Mouse (Mus musculus) right cerebral cortex, postnatal 25 days (tissue): ENCODE data around the gene Galnt10.
A peak's percentile ranks its signal among the peaks of the same experiment; 100 is the strongest.

Source experiments
- DNase-seq: peaks from one replicate; pipeline ENCODE4 v3.0.0; 2022

Gene Galnt10

GRCm38 (mm10) chr11:57692726-57693125, 47.5 kb downstream of the Galnt10 start:
- DNase-seq: no peak

GRCm38 (mm10) chr11:57694486-57694885, 49.2 kb downstream of the Galnt10 start:
- no peak for DNase-seq

DNA sequence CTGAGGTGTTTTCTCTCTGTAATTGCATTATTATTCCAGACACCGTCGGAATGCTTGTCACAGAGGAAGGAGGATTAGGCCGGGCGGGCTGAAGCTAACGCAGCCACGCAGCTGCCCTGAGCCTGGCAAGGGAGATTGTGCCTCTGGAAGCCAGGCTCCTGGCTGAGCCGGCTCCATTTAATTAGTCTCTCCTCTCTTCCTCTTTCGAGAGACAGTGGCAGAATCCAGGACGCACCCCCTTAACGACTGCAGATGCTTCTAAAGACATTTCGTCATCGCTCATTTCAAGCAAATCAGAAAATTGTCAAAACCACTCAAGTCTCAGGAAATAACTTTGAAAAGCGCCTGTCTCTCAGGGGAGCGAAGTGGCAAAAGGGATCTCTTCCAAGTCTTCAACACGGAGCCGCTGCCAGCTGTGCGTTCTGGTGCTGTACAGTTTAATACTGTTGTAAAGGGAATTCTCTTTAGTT, 51.0 kb downstream of the Galnt10 start:
- peak; percentile 25 for DNase-seq

- no peak for DNase-seq
Observed at GRCm38 (mm10) chr11:57696807-57697251, 51.6 kb downstream of the Galnt10 start.

DNA sequence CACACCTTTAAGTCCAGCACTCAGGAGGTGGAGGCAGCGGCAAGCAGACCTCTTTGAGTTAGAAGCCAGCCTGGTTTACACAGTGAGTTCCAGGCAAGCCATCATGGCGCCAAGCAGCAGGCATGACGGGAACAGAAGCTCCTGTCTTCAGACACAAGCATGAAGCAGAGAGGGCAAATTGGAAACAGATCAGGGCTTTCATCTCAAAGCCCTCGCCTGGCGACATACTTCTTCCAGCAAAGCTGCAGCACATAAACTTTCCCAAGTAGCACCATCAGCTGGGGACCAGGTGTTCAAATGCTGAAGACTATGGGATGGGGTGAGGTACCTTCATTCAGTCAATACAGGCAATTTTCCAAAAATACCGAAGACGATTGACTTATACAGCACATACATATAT, 54.9 kb downstream of the Galnt10 start:
- DNase-seq: no peak

DNA sequence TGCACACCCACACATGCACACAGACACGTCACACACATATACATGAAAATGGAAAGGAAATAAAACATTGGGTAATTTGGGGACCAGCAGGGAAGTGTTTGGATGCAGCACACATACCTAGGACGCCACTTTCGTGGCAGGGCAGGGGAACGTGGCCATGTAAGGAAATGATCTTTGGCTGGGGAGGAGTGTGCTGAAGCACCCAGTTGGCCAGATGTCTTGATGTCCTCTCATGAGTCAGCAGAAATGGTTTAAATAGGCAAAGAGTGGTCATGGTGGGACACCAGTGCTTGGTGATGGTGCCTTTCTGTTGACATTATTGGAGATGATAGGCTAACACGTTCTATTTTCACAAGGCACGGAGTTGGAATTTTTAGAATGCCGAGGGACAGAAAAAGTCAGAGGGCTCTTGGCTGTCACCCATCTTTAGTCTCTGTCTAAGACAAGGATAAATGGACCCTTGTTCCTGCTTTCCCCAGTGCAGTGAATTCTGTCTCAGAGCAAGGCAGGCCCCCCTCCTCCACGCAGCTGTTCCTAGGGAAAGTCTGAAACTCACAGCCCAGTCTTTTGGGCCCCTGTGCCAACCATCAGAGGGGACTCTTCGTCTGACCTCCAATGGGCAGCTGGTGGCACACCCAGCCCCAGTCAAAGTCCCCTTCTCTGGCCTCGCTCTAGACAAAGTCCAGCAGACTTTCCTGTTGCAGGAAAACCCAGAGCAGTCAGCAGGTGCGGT, 56.1 kb downstream of the Galnt10 start:
- no peak for DNase-seq

- no peak for DNase-seq
Observed at GRCm38 (mm10) chr11:57701956-57702355, 56.7 kb downstream of the Galnt10 start.

DNA sequence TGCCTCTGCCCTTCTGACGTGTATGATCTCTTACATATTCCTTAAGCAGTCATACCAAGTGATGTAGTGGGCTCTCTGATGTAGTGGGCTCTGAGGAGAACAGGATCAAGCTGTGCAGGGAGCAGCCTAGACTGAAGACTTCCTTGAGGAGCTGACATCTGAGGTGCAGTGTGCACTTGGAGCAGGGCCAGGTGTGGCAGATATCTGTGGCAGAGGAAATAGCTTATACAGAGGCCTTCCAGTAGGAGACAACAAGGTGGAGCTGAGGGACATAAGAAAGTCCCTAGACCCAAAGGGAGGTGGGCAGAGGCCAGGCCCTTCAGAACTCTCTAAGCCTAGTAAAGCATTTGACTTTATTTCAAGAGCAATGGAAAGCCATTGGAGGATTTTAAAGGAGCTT, 61.4 kb downstream of the Galnt10 start:
- no peak for DNase-seq

DNA sequence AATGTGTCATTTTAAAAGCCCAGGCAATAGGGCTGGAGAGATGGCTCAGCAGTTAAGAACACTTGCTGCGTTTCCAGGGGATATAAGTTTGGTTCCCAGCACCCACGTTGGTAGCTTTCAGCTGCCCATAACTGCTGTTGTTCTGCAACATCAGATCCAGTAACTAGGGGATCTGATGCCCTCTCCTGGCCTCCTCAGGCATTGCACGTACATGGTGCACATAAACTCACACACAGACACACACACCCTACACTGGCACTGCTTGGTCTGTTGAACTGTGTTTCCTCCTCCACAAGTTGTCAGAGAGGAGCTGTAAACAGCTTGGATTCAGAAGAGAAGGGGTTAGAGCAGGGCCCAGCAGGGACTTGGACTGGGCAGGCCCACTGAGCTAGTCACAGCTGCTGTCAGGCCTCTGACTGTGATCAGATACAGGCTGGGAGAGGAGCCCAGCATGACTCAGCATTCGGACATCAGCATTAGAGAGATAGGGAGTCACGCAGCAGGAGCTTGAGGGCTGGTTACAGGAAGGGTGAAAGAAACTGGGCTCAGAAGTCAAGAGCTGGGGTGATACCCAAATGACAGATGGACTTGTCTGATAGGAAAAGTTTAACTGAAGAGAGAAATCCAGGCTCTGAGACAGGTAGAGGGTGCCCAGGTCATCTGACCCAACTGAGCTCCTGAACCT, 62.0 kb downstream of the Galnt10 start:
- DNase-seq: no peak

DNA sequence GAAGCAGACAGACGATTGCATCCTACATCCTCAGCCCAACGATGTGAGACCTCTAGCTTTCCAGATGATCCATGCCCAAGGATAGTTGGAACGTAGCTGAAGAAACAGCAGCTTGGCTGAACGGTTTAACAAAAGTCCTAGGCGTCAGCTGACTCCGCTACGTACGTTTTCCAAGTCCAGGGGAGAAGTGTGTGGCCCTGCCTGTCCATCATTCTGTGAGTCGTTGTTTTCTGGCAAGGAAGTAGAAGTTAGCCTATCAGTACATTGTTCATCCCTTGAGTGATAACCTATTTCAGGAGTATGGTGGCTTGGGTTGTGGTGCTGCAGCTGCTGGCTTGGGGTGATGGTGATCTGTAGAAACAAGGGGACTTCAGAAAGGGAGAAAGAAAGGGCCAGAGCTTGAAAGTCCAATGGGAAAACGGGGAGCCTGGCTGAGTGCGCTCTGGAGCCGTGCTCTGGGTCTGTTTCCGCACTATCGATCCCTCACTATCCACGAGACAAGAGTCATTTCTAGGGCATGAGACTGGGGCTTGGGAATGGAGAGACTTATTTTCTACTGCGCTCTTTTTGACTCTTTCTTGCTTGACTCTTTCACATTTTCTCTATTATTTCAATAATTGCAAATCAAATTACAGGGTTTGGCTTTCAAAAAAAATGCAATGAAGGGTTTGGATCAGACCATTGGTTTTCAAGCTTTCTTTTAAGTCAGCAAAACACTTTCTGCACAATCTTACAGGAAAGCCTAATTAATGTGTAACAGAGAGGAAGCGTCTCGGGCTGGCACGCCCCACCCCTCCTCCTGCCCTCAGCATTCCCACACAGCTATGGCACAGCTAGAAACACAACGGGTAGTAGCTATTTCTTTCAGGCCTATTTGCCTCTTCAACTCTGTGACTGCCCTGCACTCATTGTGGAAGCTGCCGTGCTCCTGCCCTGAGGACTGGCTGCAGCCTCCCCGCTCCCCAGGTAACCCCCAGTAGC, 63.2 kb downstream of the Galnt10 start:
- DNase-seq: no peak

- no peak for DNase-seq
Observed at GRCm38 (mm10) chr11:57713960-57714359, 68.7 kb downstream of the Galnt10 start.

DNA sequence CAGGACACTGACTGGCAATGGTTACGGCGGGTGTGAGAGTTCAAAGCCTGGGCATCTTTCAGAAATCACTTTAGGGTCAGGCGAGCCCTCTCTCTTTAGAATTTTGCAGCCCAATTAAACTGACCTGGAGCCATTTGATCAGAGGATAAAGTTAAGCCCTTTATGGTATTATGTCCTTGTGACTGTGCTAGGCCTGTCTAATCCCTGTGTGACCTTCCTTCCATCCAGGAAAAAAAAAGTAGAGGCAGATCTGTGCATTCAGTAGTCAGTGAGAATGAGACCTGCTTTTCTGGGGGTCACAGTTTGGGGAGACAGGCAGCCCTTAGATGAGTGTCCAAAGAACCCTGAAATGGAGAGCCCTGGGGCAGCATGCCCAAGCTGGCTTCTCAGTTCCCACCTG, 71.5 kb downstream of the Galnt10 start:
- no peak for DNase-seq

DNA sequence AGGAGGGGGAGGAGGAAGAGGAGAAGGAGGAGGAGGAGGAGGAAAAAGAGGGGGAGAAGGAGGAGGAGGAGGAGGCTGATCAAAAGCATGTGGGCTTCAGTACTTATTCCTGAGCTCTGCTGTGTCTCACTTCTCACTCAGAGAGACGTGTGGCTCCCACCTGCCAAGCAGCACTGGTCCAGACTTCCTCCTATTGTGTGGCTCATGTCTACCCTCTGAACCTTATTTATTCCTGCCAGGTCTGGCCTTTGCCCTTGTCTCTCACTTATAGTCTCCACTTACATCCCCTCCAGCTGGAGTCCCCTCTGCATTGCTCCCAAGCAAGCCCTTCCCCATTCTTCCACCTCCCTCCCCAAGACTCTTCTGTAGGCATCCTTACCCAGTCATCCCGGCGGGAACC, 72.2 kb downstream of the Galnt10 start:
- DNase-seq: no peak

DNA sequence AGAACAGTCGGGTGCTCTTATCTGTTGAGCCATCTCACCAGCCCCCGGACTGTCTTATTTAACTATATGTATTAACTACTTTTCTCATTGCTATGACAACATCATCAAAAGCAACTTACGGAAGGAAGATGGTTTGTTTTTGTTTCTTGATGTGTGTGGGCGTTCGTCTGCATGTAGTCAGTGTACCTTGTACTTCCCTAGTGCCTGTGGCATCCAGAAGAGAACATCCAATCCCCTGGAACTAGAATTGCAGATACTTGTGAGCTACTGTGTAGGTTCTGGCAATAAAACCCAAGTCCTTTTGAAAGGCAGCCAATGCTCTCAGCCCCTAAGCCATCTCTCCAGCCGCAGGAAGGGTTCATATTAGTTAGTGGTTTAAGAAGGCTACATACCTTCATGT, 72.8 kb downstream of the Galnt10 start:
- no peak for DNase-seq

DNA sequence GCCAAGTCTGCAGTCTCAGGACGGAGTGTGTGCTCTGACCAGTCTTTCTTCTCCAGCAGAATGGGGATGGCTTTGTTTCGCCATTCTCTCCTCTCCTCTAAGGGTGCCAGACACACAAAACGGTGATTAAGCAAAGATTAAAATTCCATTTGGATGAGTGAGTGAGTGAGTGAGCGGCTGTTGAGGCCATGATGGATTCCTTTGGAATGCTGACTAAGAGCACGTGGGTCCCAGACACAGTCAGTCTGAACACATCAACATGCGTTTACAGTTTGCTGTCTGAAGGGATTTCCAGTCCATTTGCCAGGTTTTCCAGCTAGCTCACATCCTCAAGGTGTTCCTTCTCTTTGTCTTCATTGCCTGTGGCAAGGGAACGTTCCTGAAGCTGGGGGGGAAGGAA, 74.4 kb downstream of the Galnt10 start:
- DNase-seq: no peak

DNA sequence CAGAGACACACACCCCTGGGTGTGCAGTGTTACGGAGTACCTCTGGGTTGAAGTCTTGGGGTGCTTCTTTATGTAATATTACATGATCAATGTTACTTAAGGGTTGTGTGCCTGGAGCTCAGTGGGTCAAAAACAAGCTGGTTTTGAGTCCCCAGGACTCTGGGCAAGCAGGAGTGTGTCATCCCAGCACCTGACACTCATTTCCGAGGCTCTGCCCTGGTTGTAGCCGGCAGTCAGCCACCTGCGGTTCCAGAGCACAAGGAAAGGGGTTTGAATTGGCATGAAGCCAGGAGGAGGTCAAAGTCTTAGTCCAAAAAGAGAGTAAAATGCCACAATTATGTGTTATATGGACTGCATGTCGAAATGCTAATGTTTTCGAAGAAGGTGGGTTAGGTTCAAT, 74.8 kb downstream of the Galnt10 start:
- no peak for DNase-seq

DNA sequence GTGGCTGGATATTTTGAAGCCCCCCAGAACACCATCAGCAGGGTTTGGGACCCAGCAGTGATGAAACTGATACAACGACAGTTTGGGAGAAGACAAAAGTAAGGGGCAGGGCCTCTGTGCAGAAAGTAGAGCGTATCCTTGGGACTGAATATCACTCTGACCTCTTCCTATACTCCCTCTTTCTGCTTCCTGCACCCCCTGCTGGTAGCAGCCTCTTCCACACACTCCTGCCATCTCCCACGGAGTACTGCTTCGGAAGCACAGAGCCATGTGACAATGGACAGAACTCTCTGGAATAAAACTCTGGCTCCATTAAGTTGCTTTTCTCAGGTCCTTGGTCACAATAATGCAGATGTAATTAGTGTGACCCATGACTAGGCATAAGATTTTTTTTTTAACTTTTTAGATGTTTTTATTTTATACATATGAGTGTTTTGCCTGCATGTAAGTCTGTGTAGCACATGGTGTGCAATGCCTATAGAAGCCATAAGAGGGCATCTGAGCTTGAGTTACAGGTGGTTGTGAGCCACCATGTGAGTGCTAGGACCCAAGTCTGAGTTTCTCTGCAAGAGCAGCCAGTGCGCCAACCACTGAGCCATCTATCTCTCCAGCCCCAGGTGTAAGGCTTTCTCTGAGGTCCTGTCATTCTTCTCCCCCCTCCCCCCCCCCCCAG, 79.7 kb downstream of the Galnt10 start:
- no peak for DNase-seq

DNA sequence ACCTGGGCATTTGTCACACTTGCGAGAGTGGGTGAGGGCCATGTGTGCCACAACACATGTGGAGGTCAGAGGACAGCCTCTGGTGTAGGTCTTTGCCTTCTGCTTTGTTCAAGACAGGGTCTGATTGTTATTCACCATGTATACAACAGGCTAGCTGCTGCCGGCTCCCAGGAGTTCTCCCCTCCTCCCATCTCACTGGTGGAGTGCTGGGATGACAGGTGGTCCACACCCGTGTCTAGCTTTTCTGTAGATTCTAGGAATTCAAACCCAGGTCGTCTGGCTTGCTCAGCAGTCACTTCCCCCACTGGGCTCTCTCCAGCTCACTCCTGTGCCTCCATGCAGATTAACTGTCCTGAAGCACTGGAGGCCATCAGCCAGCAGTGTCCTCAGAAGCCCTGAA, 80.7 kb downstream of the Galnt10 start:
- DNase-seq: no peak

- DNase-seq: peak; percentile 38
Observed at GRCm38 (mm10) chr11:57727303-57727969, 82.2 kb downstream of the Galnt10 start.

DNA sequence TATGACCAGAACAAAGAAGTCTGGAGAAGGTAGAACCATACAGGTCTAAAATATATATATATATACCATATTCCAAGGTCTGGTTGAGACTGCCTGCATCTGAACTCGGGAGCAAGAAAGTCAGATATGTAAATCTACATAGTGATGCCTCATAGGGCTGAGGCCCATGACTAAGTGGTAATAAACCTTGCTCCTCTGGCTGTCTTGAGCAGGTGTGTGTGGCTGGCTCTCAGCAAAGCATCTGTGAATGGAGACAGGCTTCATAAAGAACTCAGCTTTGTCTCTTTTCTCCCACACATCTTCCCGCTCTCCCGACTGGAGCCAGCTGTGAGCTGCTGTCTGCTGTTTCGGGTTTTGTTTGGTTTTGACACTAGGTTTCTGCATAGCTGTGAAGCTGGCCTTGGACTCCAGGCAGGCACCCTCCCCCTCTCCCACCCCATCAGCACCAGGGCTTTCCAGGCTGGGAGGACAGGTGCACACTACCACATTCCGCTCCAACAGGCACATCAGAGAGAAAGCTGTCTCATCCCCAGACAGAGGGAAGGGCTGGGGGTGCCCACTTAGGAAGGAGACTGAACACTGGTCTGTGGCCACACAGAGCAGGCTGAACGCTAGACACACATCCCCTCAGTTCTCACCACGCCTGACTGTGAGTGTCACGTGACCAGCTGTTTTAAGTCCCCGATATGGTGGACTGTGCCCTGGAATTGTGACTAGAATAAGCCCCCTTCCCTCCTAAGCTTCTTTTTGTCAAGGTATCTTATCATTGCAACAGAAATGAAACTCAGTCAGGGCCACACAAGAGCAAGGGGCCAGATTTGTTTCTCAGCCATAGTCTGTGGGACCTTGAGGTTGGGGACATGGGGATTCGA, 87.4 kb downstream of the Galnt10 start:
- no peak for DNase-seq
